Mouse (Mus musculus) heart, embryonic 10.5 days (tissue): ENCODE results near the gene Sec63. TPM values are rescaled to one million over a fixed set of nuclear protein-coding genes. Genes with fewer than 3 reads are reported as not detected.

Source experiments
- DNase-seq: peaks from one replicate; pipeline ENCODE4 v3.0.0-alpha.2; 2017; ENCODE audit warnings: low spot score
- H3K27ac ChIP-seq: fragments of 300-500 bp; sonication (generic); 2 replicates; pipeline ENCODE4 v1.5.1; 2016; ENCODE audit warnings: mild to moderate bottlenecking
- H3K27me3 ChIP-seq: fragments of 300-500 bp; sonication (generic); 2 replicates; pipeline ENCODE4 v1.6.1; 2016; ENCODE audit warnings: mild to moderate bottlenecking; ENCODE audit not compliant: poor library complexity, insufficient read depth, severe bottlenecking
- H3K36me3 ChIP-seq: fragments of 300-500 bp; sonication (generic); 2 replicates; pipeline ENCODE4 v1.6.1; 2016; ENCODE audit warnings: mild to moderate bottlenecking, moderate library complexity
- H3K4me1 ChIP-seq: fragments of 300-500 bp; sonication (generic); 2 replicates; pipeline ENCODE4 v1.6.1; 2016; ENCODE audit warnings: mild to moderate bottlenecking
- H3K4me3 ChIP-seq: fragments of 300-500 bp; sonication (generic); 2 replicates; pipeline ENCODE4 v1.5.1; 2016; ENCODE audit warnings: mild to moderate bottlenecking, moderate library complexity
- H3K9me3 ChIP-seq: fragments of 300-500 bp; sonication (generic); 2 replicates; pipeline ENCODE4 v1.6.1; 2016; ENCODE audit warnings: mild to moderate bottlenecking, moderate library complexity
- WGBS: fragments of 180-500 bp; shearing (Covaris S2); methylation state at CpG from one replicate; pipeline ENCODE4 v1.1.7; 2016; 5-methylcytosine and 5-hydroxymethylcytosine counted together
- polyA plus RNA-seq: library from polyadenylated mRNA; unstranded; fragments of >200 nt; fragmentation: Nextera tagmentation; extraction: Ambion mirVana; gene quantifications from 2 replicates; pipeline ENCODE4 v1.2.1, GENCODE M21; 2016

Gene Sec63
- polyA plus RNA-seq, 1 experiment from 2014 or later = 28.4 TPM

DNA sequence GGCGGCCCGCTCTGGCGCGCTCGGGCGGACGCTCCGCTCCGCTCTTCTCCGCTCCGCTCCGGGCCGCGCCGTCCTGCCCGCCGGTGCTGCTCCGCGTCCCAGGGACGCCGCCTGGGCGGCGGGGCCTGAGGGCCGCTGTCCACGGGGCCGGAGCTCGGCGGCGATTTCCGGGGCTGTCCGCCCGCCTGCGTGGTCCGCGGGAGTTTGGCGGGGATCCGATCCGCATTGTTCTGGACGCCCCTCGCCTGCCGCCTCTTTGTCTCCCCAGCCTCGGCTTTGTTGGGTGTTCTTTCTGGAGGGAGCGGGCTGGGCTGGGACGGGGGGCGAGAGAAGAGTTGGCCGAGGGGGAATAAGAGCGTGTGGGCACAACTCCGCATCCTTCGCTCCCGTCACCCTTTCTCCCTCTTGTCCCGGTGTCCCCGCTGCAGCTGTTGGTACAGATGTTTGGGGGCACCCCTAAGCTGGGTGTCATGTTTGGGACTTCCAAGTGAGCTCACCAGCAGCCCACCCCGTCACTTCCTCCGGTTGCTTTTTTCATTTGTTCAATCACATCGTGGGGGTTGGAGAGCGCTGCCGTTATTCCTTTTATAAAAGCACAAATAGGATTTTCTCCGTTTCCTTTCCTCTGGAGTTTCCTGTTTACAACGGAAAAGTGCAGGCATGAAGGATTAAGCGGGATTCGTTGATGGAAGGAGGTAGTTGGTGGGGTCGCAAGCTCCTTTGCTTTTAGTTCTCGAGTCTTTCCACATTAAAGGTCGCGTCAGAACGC, 789 bp downstream of the Sec63 start:
- Histone ChIP-seq H3K27ac (peak overlapping the region; percentile 99), H3K9me3 (no peaks in the 10 kb centered on the region), H3K27me3 (no peaks in the 10 kb centered on the region), H3K4me1 (peaks cover 15% of the 10 kb centered on the region), H3K36me3 (0 out of 2 replicates have a peak, but pooled peaks cover 1% of the 10 kb centered on the region), H3K4me3 (peak overlapping the region; percentile 98)
- WGBS = under 1% methylated on average over 66 of the region's 66 CpGs
- peak; percentile 80 for DNase-seq

DNA sequence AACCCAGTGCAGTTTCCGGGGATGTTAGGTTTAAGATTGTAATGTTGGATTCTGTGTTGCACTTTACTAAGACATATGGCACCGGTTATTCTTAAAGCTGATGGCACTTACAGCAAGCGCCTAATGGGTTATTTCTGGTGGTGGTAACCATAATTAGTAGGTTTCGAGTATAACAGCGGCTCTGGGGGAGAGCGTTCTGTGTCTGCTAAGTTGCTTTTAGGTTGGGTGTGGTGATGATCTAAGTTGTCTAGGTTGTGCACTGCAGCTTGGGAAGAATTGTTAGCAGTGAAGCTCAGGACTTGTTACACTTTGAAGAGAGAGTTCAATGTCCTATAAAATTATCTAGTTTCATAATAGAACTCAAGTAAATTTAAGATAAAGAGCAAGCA, 1.4 kb downstream of the Sec63 start:
- Histone ChIP-seq H3K27ac (peak overlapping the region; percentile 99), H3K4me3 (peak overlapping the region; percentile 98), H3K9me3 (no peaks in the 10 kb centered on the region), H3K27me3 (no peaks in the 10 kb centered on the region), H3K36me3 (0 out of 2 replicates have a peak, but pooled peaks cover 2% of the 10 kb centered on the region), H3K4me1 (peaks cover 15% of the 10 kb centered on the region)
- WGBS = 1% methylated on average over 6 of the region's 6 CpGs
- DNase-seq = no peak

DNA sequence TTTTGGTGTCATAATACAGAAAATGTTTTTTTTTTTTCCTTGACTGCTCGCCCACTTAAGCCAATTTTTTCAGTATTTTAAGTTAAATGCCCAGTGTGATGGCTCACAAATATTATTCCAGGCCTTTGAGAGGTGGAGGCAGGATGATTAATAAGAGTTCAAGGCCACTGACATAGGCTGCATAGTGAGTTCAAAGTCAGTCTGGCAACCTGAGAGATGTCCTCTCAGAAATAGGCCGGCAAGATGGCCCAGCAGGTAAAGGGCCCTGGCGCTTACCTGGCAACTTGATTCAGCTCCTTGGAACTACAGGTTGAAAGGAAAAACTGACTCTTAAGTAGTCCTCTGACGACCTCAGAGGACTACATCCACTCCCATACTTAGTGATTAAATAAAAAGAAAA, 1.9 kb downstream of the Sec63 start:
- Histone ChIP-seq H3K36me3 (0 out of 2 replicates have a peak, but pooled peaks cover 2% of the 10 kb centered on the region), H3K4me1 (peaks cover 15% of the 10 kb centered on the region), H3K27ac (no peak overlapping the region), H3K27me3 (no peaks in the 10 kb centered on the region), H3K4me3 (peak overlapping the region; percentile 98), H3K9me3 (no peaks in the 10 kb centered on the region)
- WGBS = 57% methylated on average over 4 of the region's 4 CpGs
- DNase-seq = no peak

DNA sequence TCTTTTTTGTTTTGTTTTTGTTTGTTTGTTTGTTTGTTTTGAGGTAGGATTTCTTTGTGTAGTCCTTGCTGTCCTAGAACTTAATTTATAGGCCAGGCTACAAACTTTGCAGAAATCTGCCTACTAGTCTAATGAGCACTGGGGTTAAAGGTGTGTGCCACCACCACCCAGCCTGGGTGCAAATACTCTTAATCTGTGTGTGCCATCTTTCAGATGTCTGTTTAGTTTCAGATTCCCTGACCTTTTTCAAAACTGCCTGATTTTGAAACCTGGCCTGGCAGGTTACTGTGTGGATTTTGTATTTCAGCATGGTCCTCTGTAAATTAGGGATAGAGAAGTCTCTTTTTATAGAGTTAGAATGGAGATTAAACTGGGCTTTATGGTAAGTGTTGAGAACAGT, 4.0 kb downstream of the Sec63 start:
- 0 out of 2 replicates have a peak, but pooled peaks cover 2% of the 10 kb centered on the region for H3K36me3 ChIP-seq
- H3K4me1 ChIP-seq = peaks cover 14% of the 10 kb centered on the region
- no peaks in the 10 kb centered on the region for H3K27me3 ChIP-seq
- no peak for DNase-seq
- no peak overlapping the region for H3K27ac ChIP-seq
- no peaks in the 10 kb centered on the region for H3K9me3 ChIP-seq
- no peak overlapping the region for H3K4me3 ChIP-seq

DNA sequence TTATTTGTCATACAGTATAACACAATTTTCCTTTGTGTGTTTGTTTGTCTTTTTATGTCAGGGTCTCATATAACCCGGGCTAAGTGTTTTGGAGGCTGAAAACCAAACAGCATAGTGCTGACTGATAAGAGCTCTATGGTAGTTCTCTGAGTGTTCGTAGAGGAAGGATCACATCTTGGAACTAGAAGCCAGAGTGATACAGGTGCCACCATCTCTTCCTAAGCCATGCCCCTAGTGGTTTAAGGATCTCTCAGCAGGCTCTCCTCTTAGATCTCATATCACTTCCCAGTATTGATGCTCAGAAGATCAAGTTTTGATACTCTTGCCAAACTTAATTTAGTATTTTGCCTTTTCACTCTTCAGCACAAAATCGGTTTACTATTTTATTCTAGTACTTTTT, 14.2 kb downstream of the Sec63 start:
- WGBS = 74% methylated on average over 3 of the region's 3 CpGs
- Histone ChIP-seq H3K4me1 (no peaks in the 10 kb centered on the region), H3K9me3 (no peaks in the 10 kb centered on the region), H3K4me3 (no peak overlapping the region), H3K27ac (no peak overlapping the region), H3K27me3 (no peaks in the 10 kb centered on the region), H3K36me3 (no peaks in the 10 kb centered on the region)
- no peak for DNase-seq

DNA sequence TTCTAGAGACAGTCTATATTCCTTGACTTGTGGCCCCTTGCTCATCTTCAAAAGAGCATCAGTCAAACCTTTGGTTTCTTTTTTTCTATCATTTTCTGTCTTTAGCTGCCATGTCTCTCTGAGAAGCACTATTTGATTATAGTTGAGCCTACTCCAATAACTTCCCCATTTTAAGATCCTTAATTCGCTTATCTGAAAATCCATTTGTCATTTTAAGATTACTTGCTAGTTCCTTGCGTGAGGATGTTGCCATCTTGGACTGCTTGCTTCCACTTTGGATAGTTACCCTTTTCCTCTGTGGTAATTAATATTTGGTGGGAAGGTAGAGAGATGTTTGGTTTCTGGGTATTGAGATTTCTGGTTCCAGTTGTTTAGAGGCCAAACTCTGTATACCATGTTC, 19.5 kb downstream of the Sec63 start:
- 84% methylated on average over 2 of the region's 2 CpGs for WGBS
- no peak for DNase-seq
- Histone ChIP-seq H3K27ac (no peak overlapping the region), H3K27me3 (no peaks in the 10 kb centered on the region), H3K36me3 (peaks cover 6% of the 10 kb centered on the region; the same call in 1 of the 2 replicates), H3K4me3 (no peak overlapping the region), H3K4me1 (no peaks in the 10 kb centered on the region), H3K9me3 (no peaks in the 10 kb centered on the region)

DNA sequence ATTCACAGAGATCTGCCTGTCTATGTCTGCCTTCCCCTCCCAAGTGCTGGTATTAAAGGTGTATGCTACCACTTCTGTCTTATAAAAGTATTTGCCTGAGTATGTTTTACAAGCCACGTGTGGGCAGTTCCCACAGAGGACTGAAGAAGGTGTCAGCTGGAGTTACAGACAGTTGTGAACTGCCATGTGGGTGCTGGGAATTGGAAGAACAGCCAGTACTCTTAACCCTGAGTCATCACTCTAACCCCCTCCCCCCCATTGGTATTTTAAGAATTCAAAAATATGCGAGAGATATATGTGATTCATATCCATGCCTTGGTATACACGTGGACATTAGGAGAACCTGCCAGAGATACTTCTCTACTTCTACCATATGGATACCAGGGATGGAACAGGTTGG, 20.4 kb downstream of the Sec63 start:
- WGBS = 52% methylated on average over 3 of the region's 3 CpGs
- H3K4me1 ChIP-seq = no peaks in the 10 kb centered on the region
- H3K27ac ChIP-seq = no peak overlapping the region
- DNase-seq = no peak
- H3K36me3 ChIP-seq = peaks cover 12% of the 10 kb centered on the region; the same call in 1 of the 2 replicates
- no peaks in the 10 kb centered on the region for H3K9me3 ChIP-seq
- no peaks in the 10 kb centered on the region for H3K27me3 ChIP-seq
- H3K4me3 ChIP-seq = no peak overlapping the region

DNA sequence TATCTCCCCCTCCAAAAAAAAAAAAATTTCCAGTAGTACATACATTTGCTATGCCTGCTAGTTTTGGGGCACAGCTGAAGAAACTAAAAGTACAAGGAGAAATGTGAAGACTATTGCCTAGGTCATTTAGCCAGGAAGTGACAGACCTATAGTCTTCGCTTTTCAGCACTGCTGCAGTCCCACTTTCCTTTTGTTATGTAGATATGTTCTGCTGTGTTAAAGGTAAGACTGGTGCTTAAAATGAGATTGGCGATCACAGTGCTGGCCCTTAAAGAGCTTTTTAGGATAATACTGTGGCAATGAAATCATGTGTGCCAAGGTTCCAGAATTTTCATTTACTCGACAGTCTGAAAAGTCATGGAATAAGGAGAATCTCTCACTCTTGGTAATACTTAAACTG, 39.6 kb downstream of the Sec63 start:
- Histone ChIP-seq H3K36me3 (peaks cover 79% of the 10 kb centered on the region), H3K27ac (no peak overlapping the region), H3K4me3 (no peak overlapping the region), H3K4me1 (no peaks in the 10 kb centered on the region), H3K9me3 (no peaks in the 10 kb centered on the region), H3K27me3 (no peaks in the 10 kb centered on the region)
- no peak for DNase-seq
- WGBS = 89% methylated on average over 3 of the region's 3 CpGs

DNA sequence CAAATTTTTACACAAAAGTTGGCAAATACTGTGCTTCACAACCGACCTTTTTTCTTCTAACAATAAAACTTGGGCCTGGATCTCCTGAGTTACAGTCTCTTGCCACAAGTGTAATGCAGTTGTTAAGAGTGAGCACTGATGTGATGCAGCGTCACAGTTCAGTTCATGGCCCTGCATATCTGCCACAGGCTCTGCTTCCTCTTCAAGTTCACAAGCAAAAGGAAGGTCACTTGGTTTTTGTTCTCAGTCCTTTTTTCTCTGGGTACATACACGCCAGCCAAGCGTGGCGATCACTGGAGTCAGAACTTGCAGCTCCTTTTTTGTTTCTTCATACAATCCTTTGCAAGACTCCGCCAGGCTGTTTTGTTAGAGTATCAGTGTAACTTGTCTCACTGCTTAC, 64.6 kb downstream of the Sec63 start:
- no peaks in the 10 kb centered on the region for H3K27me3 ChIP-seq
- peaks cover 70% of the 10 kb centered on the region for H3K36me3 ChIP-seq
- H3K9me3 ChIP-seq = no peaks in the 10 kb centered on the region
- H3K4me3 ChIP-seq = no peak overlapping the region
- no peaks in the 10 kb centered on the region for H3K4me1 ChIP-seq
- WGBS = 88% methylated on average over 6 of the region's 6 CpGs
- no peak for DNase-seq
- no peak overlapping the region for H3K27ac ChIP-seq

DNA sequence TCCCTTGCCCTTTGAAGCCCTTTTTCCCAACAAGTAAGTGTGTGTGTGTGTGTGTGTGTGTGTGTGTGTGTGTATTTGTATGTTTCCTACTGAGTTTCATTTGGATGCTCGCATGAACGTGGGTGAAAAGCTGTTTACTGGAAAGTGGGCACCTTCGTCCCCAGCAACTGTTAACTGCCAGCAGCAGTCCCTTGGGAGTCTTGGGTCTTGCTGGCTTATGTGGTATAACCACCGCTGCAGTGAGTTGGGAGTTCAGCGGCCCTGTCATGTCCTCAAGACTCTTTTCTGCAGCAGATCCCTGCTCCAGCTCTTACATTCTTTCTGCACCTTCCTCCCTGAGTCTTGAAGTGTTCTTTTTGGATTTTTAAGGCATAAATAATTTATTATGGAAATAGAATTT, 65.9 kb downstream of the Sec63 start:
- Histone ChIP-seq H3K4me3 (no peak overlapping the region), H3K27ac (no peak overlapping the region), H3K27me3 (no peaks in the 10 kb centered on the region), H3K9me3 (no peaks in the 10 kb centered on the region), H3K4me1 (no peaks in the 10 kb centered on the region), H3K36me3 (peaks cover 73% of the 10 kb centered on the region)
- no peak for DNase-seq
- 88% methylated on average over 5 of the region's 5 CpGs for WGBS

DNA sequence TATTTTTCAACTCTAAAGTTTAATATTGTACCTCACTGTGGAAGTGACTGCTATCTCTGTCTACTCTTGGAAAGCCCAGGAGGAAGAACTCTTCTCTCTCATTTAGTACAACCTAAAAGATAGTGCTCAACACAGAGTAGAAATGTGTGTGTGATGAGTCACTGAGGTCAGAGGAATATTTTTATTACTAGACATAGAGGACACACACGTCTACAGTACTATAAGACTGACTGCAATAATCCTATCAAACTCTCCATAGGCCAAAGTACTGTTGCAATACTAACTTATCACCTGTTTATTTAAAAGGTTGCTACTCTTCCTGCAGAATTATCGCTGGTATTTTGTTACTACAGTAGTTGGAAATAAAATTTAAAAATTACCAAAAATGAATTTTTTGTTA, 68.7 kb downstream of the Sec63 start:
- H3K4me1 ChIP-seq = no peaks in the 10 kb centered on the region
- peaks cover 77% of the 10 kb centered on the region for H3K36me3 ChIP-seq
- H3K4me3 ChIP-seq = no peak overlapping the region
- no peaks in the 10 kb centered on the region for H3K27me3 ChIP-seq
- H3K9me3 ChIP-seq = no peaks in the 10 kb centered on the region
- no peak for DNase-seq
- WGBS = 80% methylated on average over 2 of the region's 2 CpGs
- no peak overlapping the region for H3K27ac ChIP-seq

DNA sequence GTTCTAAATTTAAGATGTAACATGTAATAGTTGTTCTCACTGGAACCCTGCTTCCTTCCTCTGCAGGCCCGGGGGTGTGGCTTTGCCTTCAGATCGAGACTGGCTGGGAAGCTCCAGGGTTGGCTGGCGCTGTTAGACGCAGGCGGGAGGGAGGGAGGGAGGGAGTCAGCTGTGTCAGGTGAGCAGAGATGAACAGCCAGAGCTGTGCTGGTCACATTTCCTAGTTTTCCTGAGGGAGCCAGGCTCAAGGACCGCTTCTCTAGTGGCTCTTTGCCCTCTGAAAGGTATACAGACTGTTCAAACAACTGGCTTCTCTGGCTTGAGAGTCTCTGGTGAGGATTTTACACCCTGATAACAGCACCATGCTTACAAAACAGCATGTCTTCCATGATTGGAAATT, 69.1 kb downstream of the Sec63 start:
- no peaks in the 10 kb centered on the region for H3K4me1 ChIP-seq
- WGBS = 63% methylated on average over 6 of the region's 6 CpGs
- no peak overlapping the region for H3K27ac ChIP-seq
- no peak overlapping the region for H3K4me3 ChIP-seq
- DNase-seq = no peak
- no peaks in the 10 kb centered on the region for H3K9me3 ChIP-seq
- H3K36me3 ChIP-seq = peaks cover 77% of the 10 kb centered on the region
- H3K27me3 ChIP-seq = no peaks in the 10 kb centered on the region

DNA sequence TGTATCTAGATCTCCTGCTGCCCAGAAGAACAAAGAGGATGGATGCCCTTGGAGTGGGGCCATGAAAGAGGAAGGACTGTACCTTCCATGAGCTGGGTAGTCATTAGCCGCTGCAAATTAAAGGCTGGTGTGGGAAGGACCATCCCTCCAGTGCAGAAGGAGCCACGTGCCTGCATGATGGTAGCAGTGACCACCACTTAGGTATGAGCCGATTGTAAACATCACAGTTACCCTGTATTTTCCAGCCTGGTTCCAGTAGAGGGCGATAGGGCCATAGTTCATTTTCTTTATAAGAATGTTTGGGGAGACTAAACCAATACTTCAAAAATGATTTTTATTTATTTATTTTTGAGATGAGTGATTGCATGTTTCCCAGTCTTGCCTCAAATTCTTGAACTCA, 71.4 kb downstream of the Sec63 start:
- H3K4me1 ChIP-seq = no peaks in the 10 kb centered on the region
- no peaks in the 10 kb centered on the region for H3K27me3 ChIP-seq
- no peaks in the 10 kb centered on the region for H3K9me3 ChIP-seq
- no peak overlapping the region for H3K4me3 ChIP-seq
- no peak overlapping the region for H3K27ac ChIP-seq
- H3K36me3 ChIP-seq = peaks cover 81% of the 10 kb centered on the region
- WGBS = 61% methylated on average over 4 of the region's 4 CpGs
- no peak for DNase-seq
